Mouse (Mus musculus) ES-Bruce4 (cell line): ENCODE measurements around the gene Arsb. TPM values are rescaled to one million over a fixed set of nuclear protein-coding genes. Genes with fewer than 3 reads are reported as not detected.

Experiments used
- H3K27ac ChIP-seq: 2 replicates; pipeline ENCODE4 v1.5.1; 2012; ENCODE audit warnings: low read length, inconsistent platforms; ENCODE audit not compliant: insufficient read depth
- H3K27me3 ChIP-seq: 2 replicates; pipeline ENCODE4 v1.6.1; 2012; ENCODE audit warnings: mild to moderate bottlenecking, low read length, inconsistent platforms; ENCODE audit not compliant: control insufficient read depth, poor library complexity, insufficient read depth, severe bottlenecking
- H3K36me3 ChIP-seq: 2 replicates; pipeline ENCODE4 v1.6.1; 2012; ENCODE audit warnings: inconsistent platforms, mild to moderate bottlenecking, low read length, moderate library complexity; ENCODE audit not compliant: control insufficient read depth, poor library complexity, insufficient read depth, severe bottlenecking
- H3K4me1 ChIP-seq: one replicate; pipeline ENCODE4 v1.8.1; 2011; ENCODE audit warnings: low read length; ENCODE audit not compliant: control insufficient read depth, insufficient read depth
- H3K4me3 ChIP-seq: 2 replicates; pipeline ENCODE4 v1.5.1; 2011; ENCODE audit warnings: low read depth, mild to moderate bottlenecking, low read length
- H3K9ac ChIP-seq: 2 replicates; pipeline ENCODE4 v1.6.1; 2012; ENCODE audit warnings: low read depth, mild to moderate bottlenecking, inconsistent platforms; ENCODE audit not compliant: poor library complexity, severe bottlenecking
- H3K9me3 ChIP-seq: replicated peaks from 2 replicates; pipeline ENCODE4 v1.6.1; 2012; ENCODE audit warnings: mild to moderate bottlenecking, low read length, inconsistent platforms; ENCODE audit not compliant: control insufficient read depth, poor library complexity, insufficient read depth, severe bottlenecking
- CTCF ChIP-seq: IDR thresholded peaks from one replicate; pipeline ENCODE4 v1.8.1; 2011; ENCODE audit warnings: low read depth, low read length
- EP300 ChIP-seq: IDR thresholded peaks from 2 replicates; pipeline ENCODE4 v1.6.1; 2011; ENCODE audit warnings: low read depth, low read length; ENCODE audit not compliant: insufficient read depth
- POLR2A ChIP-seq: IDR thresholded peaks from one replicate; pipeline ENCODE4 v1.8.1; 2011; ENCODE audit warnings: low read length; ENCODE audit not compliant: insufficient read depth
- polyA plus RNA-seq: library from polyadenylated mRNA; stranded (reverse); fragments of >200 nt; gene quantifications from 2 replicates; pipeline ENCODE4 v1.2.4, GENCODE M21; 2011; ENCODE audit warnings: low read depth; ENCODE audit not compliant: missing spikeins, insufficient read depth, insufficient read length

Arsb gene
- polyA plus RNA-seq, 1 experiment = 1.7 TPM

DNA sequence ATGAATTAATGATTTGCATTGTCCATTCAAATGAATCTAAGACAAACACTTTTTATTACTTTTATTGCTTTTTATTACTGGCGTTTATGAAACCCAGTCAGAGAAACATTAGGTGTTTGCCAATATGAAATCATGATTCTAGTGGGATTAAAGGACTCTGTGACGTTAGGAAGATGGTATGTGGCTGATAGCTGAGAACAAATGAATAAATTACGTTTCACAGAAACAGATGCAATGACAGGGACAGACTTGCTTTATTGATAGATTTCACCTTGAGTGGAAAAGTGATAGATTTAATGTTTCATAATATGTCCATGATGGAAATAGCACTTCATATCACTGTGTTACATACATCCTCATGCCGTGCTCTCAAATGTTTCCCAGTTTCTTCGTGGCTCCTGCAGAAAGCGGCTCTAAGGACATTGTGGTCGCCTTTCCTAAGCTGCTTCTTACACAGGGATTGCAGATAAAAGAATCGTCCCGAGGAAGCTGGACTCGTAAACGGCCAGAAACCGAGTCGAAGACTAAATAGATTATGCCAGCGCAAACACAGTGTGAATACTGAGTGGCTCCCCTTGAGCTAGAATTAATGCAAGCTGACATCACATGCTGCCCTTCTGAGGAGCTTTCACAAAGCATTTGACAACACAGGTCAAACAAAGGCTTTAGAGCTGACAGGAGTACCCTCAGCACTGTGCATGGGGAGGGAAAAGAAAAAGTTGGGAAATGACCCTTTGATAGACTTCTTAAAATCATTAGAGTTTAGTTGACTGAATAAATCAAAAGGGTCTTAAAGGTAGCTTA, 18.6 kb upstream of the Arsb start:
- Histone ChIP-seq H3K36me3 (no peaks in the 10 kb centered on the region), H3K27me3 (no peaks in the 10 kb centered on the region; the same call in 1 of the 2 replicates), H3K9ac (no peak overlapping the region), H3K27ac (no peak overlapping the region), H3K4me3 (no peak overlapping the region), H3K4me1 (no peaks in the 10 kb centered on the region), H3K9me3 (no peaks in the 10 kb centered on the region)
- no peak for TF ChIP-seq CTCF
- no peak for TF ChIP-seq POLR2A
- TF ChIP-seq EP300 = no peak

DNA sequence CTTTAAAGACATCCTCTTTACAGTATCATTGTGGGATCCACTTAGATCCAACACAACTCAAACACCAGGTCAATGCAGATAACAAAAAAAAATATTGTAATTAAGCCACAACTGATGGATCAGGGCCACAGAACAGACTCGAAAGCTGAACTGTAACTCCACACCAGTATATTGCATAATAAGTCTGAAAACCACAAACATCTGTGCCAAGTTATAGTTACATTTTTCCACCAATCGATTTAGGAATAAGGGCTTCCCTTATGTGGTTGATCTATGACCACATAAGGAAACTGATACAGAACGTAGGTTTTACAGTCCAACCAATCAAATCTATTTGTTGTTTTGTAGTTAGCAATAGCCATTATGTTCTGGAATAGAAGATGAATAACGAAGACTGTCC, 16.3 kb upstream of the Arsb start:
- no peak for TF ChIP-seq CTCF
- TF ChIP-seq EP300 = no peak
- TF ChIP-seq POLR2A = no peak
- Histone ChIP-seq H3K27me3 (no peaks in the 10 kb centered on the region; the same call in 1 of the 2 replicates), H3K27ac (no peak overlapping the region), H3K9ac (no peak overlapping the region), H3K9me3 (no peaks in the 10 kb centered on the region), H3K4me3 (no peak overlapping the region), H3K36me3 (no peaks in the 10 kb centered on the region), H3K4me1 (no peaks in the 10 kb centered on the region)

DNA sequence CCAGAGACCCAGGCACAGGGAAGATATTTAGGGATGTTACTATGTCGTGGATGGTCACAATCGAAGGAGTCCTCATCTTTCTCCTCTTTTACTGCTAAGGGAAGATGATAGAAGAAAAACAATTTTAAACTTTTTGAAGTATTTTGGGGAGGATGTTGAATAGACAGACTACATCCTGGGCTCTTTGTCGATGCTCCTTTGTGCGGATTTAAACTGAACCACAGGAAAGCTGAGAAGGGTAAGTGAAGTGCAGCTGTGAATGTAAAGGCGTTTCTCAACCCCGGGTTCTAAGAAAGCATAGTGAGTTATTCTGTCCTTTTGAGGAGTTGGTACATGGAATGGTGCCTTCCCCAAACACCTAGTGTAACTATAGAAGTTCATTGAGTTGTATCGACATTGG, 14.8 kb upstream of the Arsb start:
- H3K36me3 ChIP-seq = no peaks in the 10 kb centered on the region
- TF ChIP-seq POLR2A (no peak), CTCF (no peak), EP300 (no peak)
- H3K4me3 ChIP-seq = no peak overlapping the region
- H3K27ac ChIP-seq = no peak overlapping the region
- H3K9me3 ChIP-seq = no peaks in the 10 kb centered on the region; the same call in 1 of the 2 replicates
- no peak overlapping the region for H3K9ac ChIP-seq
- H3K27me3 ChIP-seq = no peaks in the 10 kb centered on the region; the same call in 1 of the 2 replicates
- H3K4me1 ChIP-seq = no peaks in the 10 kb centered on the region

DNA sequence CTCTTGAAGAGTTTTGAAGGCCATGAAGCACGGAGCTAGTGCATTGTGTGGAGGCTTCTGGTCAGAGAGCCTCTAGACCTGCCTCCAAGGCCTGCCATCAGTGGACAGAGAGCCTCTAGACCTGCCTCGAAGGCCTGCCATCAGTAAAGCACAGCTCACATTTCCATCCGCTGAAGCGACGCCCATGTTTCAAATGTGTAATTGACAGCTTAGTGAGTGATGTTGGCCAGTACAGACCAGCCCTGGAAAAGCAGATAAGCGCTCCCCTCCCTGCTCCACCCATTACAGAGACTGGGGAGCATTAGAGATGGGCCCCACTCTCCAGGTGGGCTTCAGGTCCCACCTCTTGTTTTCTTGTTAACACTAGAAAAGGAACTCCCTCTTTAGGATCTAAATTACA, 13.9 kb upstream of the Arsb start:
- Histone ChIP-seq H3K9me3 (peaks cover under 1% of the 10 kb centered on the region; the same call in 1 of the 2 replicates), H3K36me3 (no peaks in the 10 kb centered on the region), H3K27me3 (no peaks in the 10 kb centered on the region; the same call in 1 of the 2 replicates), H3K27ac (no peak overlapping the region), H3K9ac (no peak overlapping the region), H3K4me1 (no peaks in the 10 kb centered on the region), H3K4me3 (no peak overlapping the region)
- no peak for TF ChIP-seq EP300

DNA sequence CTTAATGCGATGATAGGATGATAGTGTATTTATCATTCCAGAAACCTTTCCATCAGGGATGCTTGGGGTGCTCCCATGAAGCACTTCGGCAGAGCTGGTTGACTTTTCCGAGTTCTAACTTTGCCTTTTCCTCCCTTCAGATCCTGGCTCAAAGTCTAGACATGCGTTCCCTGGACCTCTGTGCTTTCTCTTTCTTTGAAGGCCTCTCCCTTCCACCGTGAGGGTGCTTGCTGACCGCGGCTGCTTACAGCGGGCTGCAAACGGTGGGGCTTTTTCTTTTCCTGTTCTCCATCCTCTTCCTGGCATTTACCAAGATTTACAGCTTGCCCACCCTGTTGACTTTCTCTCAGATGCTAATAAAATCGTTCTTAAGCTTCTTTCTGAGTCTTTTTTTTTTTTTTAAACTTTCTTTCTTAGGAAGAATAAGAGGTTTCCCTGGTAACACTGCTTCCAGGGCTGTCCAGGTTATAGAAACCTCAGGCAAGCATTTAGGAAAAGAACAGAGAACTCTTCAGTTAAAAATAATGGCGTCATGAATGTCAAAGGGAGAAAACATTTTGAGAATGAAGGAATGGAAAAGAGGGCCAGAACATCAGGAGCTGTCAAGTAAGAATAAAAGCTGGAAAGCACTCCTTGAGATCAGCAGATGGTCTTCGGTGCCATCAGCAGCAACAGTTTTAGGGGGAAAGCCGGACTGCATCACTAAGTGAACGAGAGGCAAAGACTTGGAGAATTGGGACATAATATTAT, 13.1 kb upstream of the Arsb start:
- Histone ChIP-seq H3K9me3 (peaks cover 4% of the 10 kb centered on the region), H3K4me1 (no peaks in the 10 kb centered on the region), H3K9ac (no peak overlapping the region), H3K27me3 (no peaks in the 10 kb centered on the region; the same call in 1 of the 2 replicates), H3K36me3 (no peaks in the 10 kb centered on the region), H3K27ac (no peak overlapping the region), H3K4me3 (no peak overlapping the region)
- no peak for TF ChIP-seq CTCF
- TF ChIP-seq POLR2A = no peak
- TF ChIP-seq EP300 = no peak

DNA sequence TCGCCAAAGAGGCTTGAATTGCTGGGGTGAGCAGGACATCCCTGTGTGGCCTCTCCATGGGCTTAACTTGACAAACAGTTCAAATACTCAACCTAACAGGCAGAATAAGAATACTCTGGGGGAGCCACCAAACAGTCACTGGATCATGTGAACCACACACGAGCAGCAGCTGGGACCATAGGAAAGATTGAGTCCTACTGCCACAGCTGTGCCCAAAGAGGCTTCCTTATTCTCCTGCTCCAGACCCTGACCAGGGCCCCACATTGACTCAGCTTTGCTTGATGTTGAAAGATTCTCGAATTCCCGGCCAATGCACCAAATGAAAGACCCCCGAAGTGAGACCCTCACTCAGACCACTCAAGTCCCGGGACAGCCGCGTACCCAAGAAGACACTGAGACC, 9.6 kb upstream of the Arsb start:
- no peak for TF ChIP-seq EP300
- no peak for TF ChIP-seq CTCF
- TF ChIP-seq POLR2A = no peak
- Histone ChIP-seq H3K27me3 (no peaks in the 10 kb centered on the region), H3K27ac (no peak overlapping the region)

More for the DNA sequence above, 9.6 kb upstream of the Arsb start:
- no peaks in the 10 kb centered on the region for H3K4me1 ChIP-seq
- no peak overlapping the region for H3K4me3 ChIP-seq
- no peak overlapping the region for H3K9ac ChIP-seq
- no peaks in the 10 kb centered on the region for H3K36me3 ChIP-seq
- peaks cover 4% of the 10 kb centered on the region for H3K9me3 ChIP-seq
